Comparison of ENCODE assay signal across 9 mouse cellular contexts in the genomic region with DNA sequence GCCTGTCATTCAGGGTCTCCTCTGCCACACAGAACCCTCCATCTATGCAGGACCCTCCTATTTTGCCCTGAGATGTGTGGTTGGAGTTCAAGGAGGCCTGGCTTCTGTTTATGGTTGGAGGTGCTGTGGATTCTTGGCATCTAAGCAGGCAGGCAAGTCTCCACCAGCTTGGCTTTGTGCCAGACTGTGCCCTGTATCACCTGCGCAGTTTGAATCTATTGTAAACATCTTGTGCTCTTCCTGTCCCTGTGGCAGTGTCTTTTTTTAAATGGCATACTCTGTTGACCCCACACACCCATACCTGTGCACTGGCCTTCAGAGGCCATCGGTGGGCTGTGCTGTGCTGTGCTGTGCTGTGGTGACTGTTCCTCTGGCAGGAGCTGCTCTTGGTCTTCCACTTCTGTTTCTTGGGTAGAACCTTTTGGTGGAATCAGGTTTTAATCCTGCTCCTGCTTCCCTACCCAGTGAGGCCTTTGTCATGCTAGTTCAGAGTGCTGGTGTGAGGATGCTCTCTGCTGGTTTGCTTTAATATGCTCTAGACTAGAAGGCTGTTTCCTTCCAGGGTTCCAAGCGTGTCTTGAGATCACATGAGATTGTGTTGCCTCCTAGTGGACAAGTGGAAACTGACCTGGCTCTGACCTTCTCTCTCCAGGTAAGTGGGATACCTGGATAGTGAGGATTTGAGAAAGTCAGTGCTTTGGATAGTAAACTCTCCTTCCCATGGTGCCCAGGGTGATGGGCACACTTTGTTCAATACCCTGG. TPM values are rescaled to one million over a fixed set of nuclear protein-coding genes. Genes with fewer than 3 reads are reported as not detected.
DNase-seq lines count a peak whose midpoint lies in the region; ATAC-seq and TF ChIP-seq lines count a peak whose summit lies in the region.
"Had no signal": no experiment of that assay in that cellular context is flagged by ENCODE, and none has a peak within 500 bp of the region (broad histone marks: within the 10 kb centered on the region; RNA-seq: fewer than 3 reads in every experiment).

No protein-coding gene starts in this region.

- peaks cover 78% of the 10 kb centered on the region for H3K4me1 ChIP-seq in thymus, adult 2 months (replicated peaks; ENCODE audit: control insufficient read depth, insufficient read depth, low read length)
- peaks cover 5% of the 10 kb centered on the region; the same call in 1 of the 2 replicates for H3K4me1 ChIP-seq in cortical plate, adult 2 months (ENCODE audit: control insufficient read depth, insufficient read depth, low read length)
- no peaks in the 10 kb centered on the region for H3K4me1 ChIP-seq in lung, postnatal 0 days (ENCODE audit: insufficient read depth, low read depth, low read length)
- H3K4me1 ChIP-seq in midbrain, embryonic 15.5 days: peaks cover 20% of the 10 kb centered on the region

- ATAC-seq in lung, postnatal 0 days: no peak
- no peak for ATAC-seq in midbrain, embryonic 15.5 days (replicated peaks)

- TF ChIP-seq CTCF in thymus, adult 2 months (IDR thresholded peaks at IDR 0.05; ENCODE audit: borderline replicate concordance, control insufficient read depth, extremely low read depth, insufficient read depth, low read length, poor library complexity): no peak
- peak; percentile 33; the same call in 1 of the 2 replicates for TF ChIP-seq CTCF in cortical plate, adult 2 months (IDR thresholded peaks at IDR 0.05; ENCODE audit: extremely low read depth, insufficient read depth, low read length)
- TF ChIP-seq CTCF in lung, postnatal 0 days (IDR thresholded peaks at IDR 0.05): peak; percentile 68

- TF ChIP-seq POLR2A in thymus, adult 2 months (IDR thresholded peaks at IDR 0.05; ENCODE audit: control insufficient read depth, extremely low read depth, insufficient read depth, low read length, poor library complexity): no peak
- no peak for TF ChIP-seq POLR2A in cortical plate, adult 2 months (IDR thresholded peaks at IDR 0.05; ENCODE audit: extremely low read depth, insufficient read depth, low read length)

- no peaks in the 10 kb centered on the region for H3K27me3 ChIP-seq in thymus, adult 2 months (ENCODE audit: control insufficient read depth, insufficient read depth, low read length)
- H3K27me3 ChIP-seq in lung, postnatal 0 days (replicated peaks; ENCODE audit: insufficient read depth, low read length): no peaks in the 10 kb centered on the region
- H3K27me3 ChIP-seq in midbrain, embryonic 15.5 days (replicated peaks): no peaks in the 10 kb centered on the region

- H3K9ac ChIP-seq in lung, postnatal 0 days (replicated peaks; ENCODE audit: low read depth): no peak overlapping the region
- no peak overlapping the region for H3K9ac ChIP-seq in midbrain, embryonic 15.5 days

- H3K4me2 ChIP-seq in lung, postnatal 0 days (replicated peaks; ENCODE audit: low read depth, low read length): no peak overlapping the region
- H3K4me2 ChIP-seq in midbrain, embryonic 15.5 days: no peak overlapping the region

- 62% methylated on average over 3 of the region's 3 CpGs for WGBS in thymus, adult 2 months
- 71% methylated on average over 3 of the region's 3 CpGs for WGBS in lung, postnatal 0 days
- 83% methylated on average over 3 of the region's 3 CpGs for WGBS in midbrain, embryonic 15.5 days

- H3K36me3 ChIP-seq in thymus, adult 2 months (ENCODE audit: control insufficient read depth, insufficient read depth, low read length): no peaks in the 10 kb centered on the region
- H3K36me3 ChIP-seq in lung, postnatal 0 days (ENCODE audit: insufficient read depth, low read length): peaks cover 7% of the 10 kb centered on the region
- peaks cover 23% of the 10 kb centered on the region for H3K36me3 ChIP-seq in midbrain, embryonic 15.5 days (replicated peaks)

- H3K4me3 ChIP-seq in thymus, adult 2 months (ENCODE audit: control insufficient read depth, insufficient read depth, low read length): no peak overlapping the region
- H3K4me3 ChIP-seq in cortical plate, adult 2 months (ENCODE audit: insufficient read depth, low read length): no peak overlapping the region
- H3K4me3 ChIP-seq in lung, postnatal 0 days (ENCODE audit: low read depth, low read length): no peak overlapping the region
- no peak overlapping the region for H3K4me3 ChIP-seq in midbrain, embryonic 15.5 days

- no peaks in the 10 kb centered on the region for H3K9me3 ChIP-seq in lung, postnatal 0 days (ENCODE audit: low read length)
- no peaks in the 10 kb centered on the region for H3K9me3 ChIP-seq in midbrain, embryonic 15.5 days

- H3K27ac ChIP-seq in thymus, adult 2 months (ENCODE audit: control insufficient read depth, insufficient read depth, low read length): peak overlapping the region; percentile 70
- no peak overlapping the region for H3K27ac ChIP-seq in cortical plate, adult 2 months (ENCODE audit: insufficient read depth, low read length)
- no peak overlapping the region for H3K27ac ChIP-seq in lung, postnatal 0 days (ENCODE audit: low read length)
- H3K27ac ChIP-seq in midbrain, embryonic 15.5 days: no peak overlapping the region

- TF ChIP-seq EP300 in lung, postnatal 0 days (IDR thresholded peaks at IDR 0.05): no peak

- peak; percentile 47 for DNase-seq in gastrocnemius, adult 18-20 months (ENCODE audit: low spot score)
- no peak for DNase-seq in gastrocnemius, postnatal 25 days
- DNase-seq in thymus, adult 2 months: peak; percentile 46
- no peak for DNase-seq in thymus, postnatal 0 days (ENCODE audit: low spot score)
- peak; percentile 46 for DNase-seq in lung, postnatal 0 days (ENCODE audit: low spot score)
- DNase-seq in embryo, embryonic 10.5 days (ENCODE audit: low spot score): no peak

RNA-seq across cellular contexts. Expression of gene Tex22, which starts 29.2 kb away (rescaled TPM):
- under 1 TPM in 1 of 2 experiments, not detected in 1; 0.27 TPM for total RNA-seq in gastrocnemius, adult 18-20 months (2021)
- not detected for total RNA-seq in gastrocnemius, postnatal 25 days (2021)
- polyA plus RNA-seq in thymus, adult 2 months (2012; rRNA removed): 0.31 and 0.66 TPM in 2 replicates
- not detected in 2 replicates for polyA plus RNA-seq in thymus, postnatal 0 days (2015; fragmentation: Nextera tagmentation; extraction: Ambion mirVana)
- 0.21 TPM in 1 of 2 replicates, not detected in the other for polyA plus RNA-seq in cortical plate, adult 2 months (2012; rRNA removed)
- polyA plus RNA-seq in lung, postnatal 0 days (2015; fragmentation: Nextera tagmentation; extraction: Ambion mirVana): not detected in 2 replicates
- 0.40 TPM in 1 of 2 replicates, not detected in the other for polyA plus RNA-seq in midbrain, embryonic 15.5 days (2015; fragmentation: Nextera tagmentation; extraction: Ambion mirVana)
- polyA plus RNA-seq: stomach, embryonic 14.5 days had no signal

RNA-seq across cellular contexts. Expression of gene Pacs2, which starts 30.8 kb away (rescaled TPM):
- 10 to 100 TPM; 33.7 to 35.0 TPM for total RNA-seq in gastrocnemius, adult 18-20 months (2021)
- total RNA-seq in gastrocnemius, postnatal 25 days (2021): 10 to 100 TPM; 34.7 to 38.5 TPM
- 60.3 and 66.6 TPM in 2 replicates for polyA plus RNA-seq in thymus, adult 2 months (2012; rRNA removed)
- 5.2 and 6.4 TPM in 2 replicates for polyA plus RNA-seq in thymus, postnatal 0 days (2015; fragmentation: Nextera tagmentation; extraction: Ambion mirVana)
- 76.3 and 90.3 TPM in 2 replicates for polyA plus RNA-seq in cortical plate, adult 2 months (2012; rRNA removed)
- 6.8 and 9.5 TPM in 2 replicates for polyA plus RNA-seq in lung, postnatal 0 days (2015; fragmentation: Nextera tagmentation; extraction: Ambion mirVana)
- polyA plus RNA-seq in midbrain, embryonic 15.5 days (2015; fragmentation: Nextera tagmentation; extraction: Ambion mirVana): 34.6 and 35.1 TPM in 2 replicates

RNA-seq across cellular contexts. Expression of gene Brf1, which starts 44.6 kb away (rescaled TPM):
- 10 to 100 TPM; 17.8 to 18.5 TPM for total RNA-seq in gastrocnemius, adult 18-20 months (2021)
- total RNA-seq in gastrocnemius, postnatal 25 days (2021): 10 to 100 TPM; 19.3 to 19.4 TPM
- 247 and 304 TPM in 2 replicates for polyA plus RNA-seq in thymus, adult 2 months (2012; rRNA removed)
- polyA plus RNA-seq in thymus, postnatal 0 days (2015; fragmentation: Nextera tagmentation; extraction: Ambion mirVana): 70.8 and 89.0 TPM in 2 replicates
- polyA plus RNA-seq in cortical plate, adult 2 months (2012; rRNA removed): 38.8 and 39.6 TPM in 2 replicates
- polyA plus RNA-seq in lung, postnatal 0 days (2015; fragmentation: Nextera tagmentation; extraction: Ambion mirVana): 38.8 and 44.9 TPM in 2 replicates
- polyA plus RNA-seq in midbrain, embryonic 15.5 days (2015; fragmentation: Nextera tagmentation; extraction: Ambion mirVana): 56.0 and 58.5 TPM in 2 replicates

RNA-seq across cellular contexts. Expression of gene Mta1, which starts 53.0 kb away (rescaled TPM):
- total RNA-seq in gastrocnemius, adult 18-20 months (2021): 10 to 100 TPM; 38.0 to 41.7 TPM
- total RNA-seq in gastrocnemius, postnatal 25 days (2021): 10 to 100 TPM; 29.3 to 34.4 TPM
- polyA plus RNA-seq in thymus, adult 2 months (2012; rRNA removed): 163 and 208 TPM in 2 replicates
- polyA plus RNA-seq in thymus, postnatal 0 days (2015; fragmentation: Nextera tagmentation; extraction: Ambion mirVana): 11.7 and 13.6 TPM in 2 replicates
- polyA plus RNA-seq in cortical plate, adult 2 months (2012; rRNA removed): 68.4 and 68.7 TPM in 2 replicates
- 10.5 and 12.2 TPM in 2 replicates for polyA plus RNA-seq in lung, postnatal 0 days (2015; fragmentation: Nextera tagmentation; extraction: Ambion mirVana)
- polyA plus RNA-seq in midbrain, embryonic 15.5 days (2015; fragmentation: Nextera tagmentation; extraction: Ambion mirVana): 17.2 and 18.1 TPM in 2 replicates

Comparison
In these comparisons a context has a peak if more than half of its experiments do, and no peak if none do; other contexts are left out.
1. DNase-seq: peak in gastrocnemius, adult 18-20 months (single experiment), thymus, adult 2 months (single experiment) and lung, postnatal 0 days (single experiment); none in gastrocnemius, postnatal 25 days (single experiment), thymus, postnatal 0 days (single experiment) and embryo, embryonic 10.5 days (single experiment).